Mouse (Mus musculus): ENCODE results near the gene Zfp462.

DNA sequence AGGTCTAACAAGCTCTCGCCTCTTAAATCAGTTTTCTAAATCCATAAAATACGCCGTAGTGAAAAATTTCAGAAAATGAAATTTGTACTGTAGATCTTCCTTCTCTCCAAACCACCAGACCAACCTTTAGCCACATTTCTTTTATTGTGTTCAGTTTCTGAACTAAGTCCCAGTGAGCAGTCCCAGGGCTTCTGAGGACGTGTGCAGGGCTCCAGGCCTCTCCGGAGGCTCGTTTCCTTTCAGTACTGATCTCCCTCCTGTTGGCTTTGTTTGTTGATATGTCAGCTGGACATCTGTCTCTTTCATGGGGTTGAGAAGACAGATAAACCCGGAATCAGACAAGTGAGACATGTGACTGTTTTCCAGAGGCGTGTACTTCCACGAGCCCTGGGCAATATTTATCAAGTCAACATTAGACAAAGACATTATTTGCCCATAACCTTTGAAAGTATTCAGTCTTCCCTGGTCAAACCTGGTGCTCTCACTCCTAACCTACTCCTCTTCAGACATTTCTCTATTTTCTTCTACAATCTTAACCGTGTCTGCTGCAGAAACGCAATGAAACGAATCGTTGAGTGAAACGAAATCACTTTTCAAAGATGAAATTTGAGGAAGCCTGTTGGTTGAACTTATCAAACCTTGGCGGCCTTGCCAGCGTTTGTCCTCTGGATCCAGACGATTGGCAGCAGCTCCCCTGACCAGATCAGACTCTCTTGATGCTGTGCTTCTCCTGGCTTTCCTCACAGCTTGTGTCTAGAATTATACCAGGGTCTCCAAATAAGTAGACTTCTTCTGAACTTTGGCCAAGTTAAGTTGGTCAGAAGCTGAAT is 121.7 kb downstream of the Zfp462 start:
- TF ChIP-seq POLR2A (IDR thresholded peaks at IDR 0.05; ENCODE audit: borderline replicate concordance, low read depth, low read length) (no peak), CTCF (IDR thresholded peaks at IDR 0.05; ENCODE audit: low read depth, low read length) (no peak)

Data from bone marrow macrophage, adult 2 months (primary cell).